Mouse (Mus musculus) CH12.LX (cell line): ENCODE results near the gene Hsdl2.

Experiments
- CTCF ChIP-seq, 2 experiments: IDR thresholded peaks in 1 of 2; conservative IDR thresholded peaks in 1 of 2; 2 replicates each; pipeline ENCODE4 v1.5.1; 2011 to 2012; ENCODE audit warnings: low read depth in 2 of 2, low read length in 2 of 2, improper control_type of control experiment in 1 of 2, inconsistent platforms in 1 of 2, mild to moderate bottlenecking in 1 of 2, moderate library complexity in 1 of 2
- EP300 ChIP-seq: IDR thresholded peaks from 2 replicates; pipeline ENCODE4 v1.6.1; 2011; ENCODE audit warnings: low read length, improper control_type of control experiment

- TF ChIP-seq CTCF (conservative IDR thresholded peaks at IDR 0.05 in 1 of 2, IDR thresholded peaks at IDR 0.05 in 1 of 2; ENCODE audit: low read depth in 2 of 2, low read length in 2 of 2): no peak
- TF ChIP-seq EP300: no peak
Observed at GRCm38 (mm10) chr4:59663451-59663850, 82.1 kb downstream of the Hsdl2 start.
